In the genomic region with DNA sequence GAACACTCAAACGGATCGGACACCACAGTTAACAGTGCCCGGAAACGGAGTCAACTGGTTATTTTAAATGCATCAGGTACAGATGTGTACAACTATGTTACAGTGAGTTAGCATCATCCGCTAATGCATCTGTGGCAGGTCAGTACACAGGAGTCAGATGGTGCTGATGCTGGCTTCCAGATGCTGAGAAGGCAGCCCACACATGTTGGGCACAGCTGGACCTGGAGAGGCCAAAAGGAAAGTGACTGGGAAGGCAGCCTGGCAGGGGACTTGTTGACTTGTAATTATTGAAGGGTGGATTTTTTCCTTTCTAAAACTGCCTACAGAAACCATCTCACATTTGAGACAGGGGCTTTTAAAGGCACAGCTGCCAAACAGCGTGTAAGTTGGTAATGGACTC, we compare ENCODE assay signal across 26 mouse cellular contexts.
"Had no signal": no experiment of that assay in that cellular context is flagged by ENCODE, and none has a peak within 500 bp of the region (broad histone marks: within the 10 kb centered on the region; RNA-seq: fewer than 3 reads in every experiment).

No protein-coding gene starts in this region.

- H3K27ac ChIP-seq: gastrocnemius, adult 2 months; heart, embryonic 10.5 days; hindbrain, embryonic 10.5 days; hindbrain, embryonic 12.5 days; hindbrain, embryonic 14.5 days; intestine, embryonic 15.5 days; limb, embryonic 12.5 days; liver, embryonic 13.5 days; liver, embryonic 15.5 days had no signal

- H3K4me2 ChIP-seq: heart, embryonic 12.5 days; hindbrain, embryonic 12.5 days; hindbrain, embryonic 14.5 days; intestine, embryonic 15.5 days; limb, embryonic 12.5 days; liver, embryonic 11.5 days; liver, embryonic 13.5 days; liver, embryonic 15.5 days had no signal

- H3K36me3 ChIP-seq: intestine, embryonic 15.5 days had no signal

- H3K27me3 ChIP-seq: heart, embryonic 12.5 days; hindbrain, embryonic 12.5 days; intestine, embryonic 15.5 days; limb, embryonic 12.5 days; liver, embryonic 13.5 days; liver, embryonic 15.5 days had no signal

- H3K9ac ChIP-seq: heart, embryonic 12.5 days; hindbrain, embryonic 12.5 days; hindbrain, embryonic 14.5 days; intestine, embryonic 15.5 days; limb, embryonic 12.5 days; liver, embryonic 13.5 days; liver, embryonic 15.5 days had no signal

- ATAC-seq: hindbrain, embryonic 16.5 days; inflammation-experienced regulatory T-cells, adult 6 months; intestine, embryonic 15.5 days; intestine, postnatal 0 days had no signal

- H3K9me3 ChIP-seq: heart, embryonic 10.5 days; heart, embryonic 12.5 days; hindbrain, embryonic 10.5 days; hindbrain, embryonic 12.5 days; intestine, embryonic 15.5 days; limb, embryonic 12.5 days; liver, embryonic 13.5 days; liver, embryonic 15.5 days had no signal

- H3K4me1 ChIP-seq: heart, embryonic 10.5 days; heart, embryonic 12.5 days; hindbrain, embryonic 10.5 days; hindbrain, embryonic 12.5 days; intestine, embryonic 15.5 days; liver, embryonic 15.5 days had no signal

- H3K4me3 ChIP-seq: gastrocnemius, adult 2 months; heart, embryonic 10.5 days; heart, embryonic 12.5 days; hindbrain, embryonic 10.5 days; hindbrain, embryonic 12.5 days; intestine, embryonic 15.5 days; limb, embryonic 12.5 days; liver, embryonic 13.5 days; liver, embryonic 15.5 days had no signal

- DNase-seq: gastrocnemius, adult 2 months; gastrocnemius, postnatal 10 days; gastrocnemius, postnatal 25 days; heart, adult 18-20 months; heart, postnatal 10 days; heart, postnatal 4 days; kidney, adult 18-20 months; kidney, adult 8-10 months; kidney, postnatal 10 days; kidney, postnatal 36 days; layer of hippocampus, adult 9-11 months; layer of hippocampus, postnatal 36 days; liver; liver, embryonic 13.5 days had no signal
